Mouse (Mus musculus): ENCODE data around the gene Rarg. TPM values are rescaled to one million over a fixed set of nuclear protein-coding genes. Genes with fewer than 3 reads are reported as not detected.

Gene Rarg
- 6.2 and 8.1 TPM in 2 replicates for polyA plus RNA-seq (2015; fragmentation: Nextera tagmentation; extraction: Ambion mirVana)

DNA sequence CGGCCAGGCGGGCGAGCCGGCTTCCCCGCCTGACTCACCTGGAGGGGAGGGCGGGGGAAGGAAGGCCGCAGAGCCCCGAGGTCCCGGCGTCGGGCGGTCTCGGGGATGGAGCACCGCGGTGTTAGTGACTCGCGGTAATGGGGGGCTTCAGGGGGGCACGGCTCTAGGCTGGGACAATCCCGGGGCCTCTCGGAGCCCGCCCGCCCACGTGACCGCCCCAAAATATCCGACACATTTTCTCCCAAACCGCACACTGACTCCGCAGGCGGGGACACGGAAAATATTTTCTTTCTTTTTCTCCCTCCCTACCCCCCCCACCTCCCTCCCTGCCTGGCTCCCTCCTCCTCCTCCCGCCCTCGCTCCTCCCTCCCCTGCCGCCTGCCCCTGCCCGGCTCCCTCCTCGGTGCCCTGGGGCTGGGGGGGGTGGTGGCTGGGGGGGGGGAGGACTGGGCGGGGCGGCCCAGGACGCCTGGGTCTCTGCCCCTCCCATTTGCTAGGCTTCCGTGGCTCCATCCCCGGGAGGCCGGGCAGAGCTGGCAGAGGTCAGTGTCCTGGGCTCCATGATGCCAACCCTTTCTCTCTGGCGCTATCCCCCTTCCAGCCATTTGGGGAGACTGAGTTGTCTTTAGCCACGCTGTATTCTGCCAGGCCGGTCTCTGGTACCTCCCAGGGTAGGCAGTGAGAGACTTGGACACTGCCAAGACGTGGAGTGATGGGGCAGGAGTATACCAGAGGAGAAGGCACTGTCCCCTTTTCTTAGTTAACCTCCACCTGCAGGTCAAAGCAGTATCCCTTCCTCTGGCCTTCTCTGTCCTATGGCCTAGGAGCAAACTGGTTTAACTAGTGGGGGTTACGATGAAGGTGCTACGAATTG is at the start of gene Rarg:
TSS of gene Rarg (minus strand) at position 316 of the 874 bp plus-strand sequence.

GRCm38 (mm10) chr15:102295633-102296367 is 38.5 kb upstream of the Rarg start, which contains the start of gene Espl1:
Gene Espl1 (plus strand): TSS chr15:102296266.

DNA sequence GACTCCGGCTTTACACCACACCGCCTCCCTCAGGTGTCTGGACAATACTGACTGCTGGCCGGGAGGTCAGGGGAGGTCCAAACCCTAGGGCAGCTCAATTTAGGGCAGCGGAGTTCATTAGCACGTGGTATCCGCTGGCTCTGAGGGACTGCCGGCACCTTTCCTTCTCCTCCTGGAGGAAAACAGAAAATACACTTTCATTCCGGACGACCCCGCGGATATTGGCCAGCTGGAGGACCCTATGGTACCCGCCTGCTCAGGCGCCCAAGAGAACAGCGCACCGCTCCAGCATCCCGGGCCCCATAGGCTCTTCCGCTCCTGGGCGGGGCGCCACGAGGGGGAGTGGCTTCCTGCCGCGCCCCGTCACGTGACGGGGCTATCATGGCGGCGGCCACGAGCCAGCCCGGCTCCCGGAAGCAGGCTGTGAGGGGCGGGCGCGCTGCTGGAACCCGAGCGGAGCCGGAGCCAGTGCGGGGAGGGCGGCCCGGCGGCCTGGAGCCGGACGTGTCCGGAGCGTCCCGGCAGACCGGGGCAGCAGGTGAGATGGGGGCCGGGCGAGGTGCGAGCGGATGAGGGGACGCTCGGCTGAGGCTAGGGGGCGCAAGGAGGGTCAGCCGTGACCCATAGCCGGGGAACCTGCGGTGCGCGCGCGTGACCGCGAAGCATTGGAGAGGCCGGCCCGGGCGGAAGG is 21.9 kb upstream of the Rarg start, which contains the start of gene Mfsd5:
TSS of gene Mfsd5 (plus strand) at position 363 of the 691 bp plus-strand sequence.

DNA sequence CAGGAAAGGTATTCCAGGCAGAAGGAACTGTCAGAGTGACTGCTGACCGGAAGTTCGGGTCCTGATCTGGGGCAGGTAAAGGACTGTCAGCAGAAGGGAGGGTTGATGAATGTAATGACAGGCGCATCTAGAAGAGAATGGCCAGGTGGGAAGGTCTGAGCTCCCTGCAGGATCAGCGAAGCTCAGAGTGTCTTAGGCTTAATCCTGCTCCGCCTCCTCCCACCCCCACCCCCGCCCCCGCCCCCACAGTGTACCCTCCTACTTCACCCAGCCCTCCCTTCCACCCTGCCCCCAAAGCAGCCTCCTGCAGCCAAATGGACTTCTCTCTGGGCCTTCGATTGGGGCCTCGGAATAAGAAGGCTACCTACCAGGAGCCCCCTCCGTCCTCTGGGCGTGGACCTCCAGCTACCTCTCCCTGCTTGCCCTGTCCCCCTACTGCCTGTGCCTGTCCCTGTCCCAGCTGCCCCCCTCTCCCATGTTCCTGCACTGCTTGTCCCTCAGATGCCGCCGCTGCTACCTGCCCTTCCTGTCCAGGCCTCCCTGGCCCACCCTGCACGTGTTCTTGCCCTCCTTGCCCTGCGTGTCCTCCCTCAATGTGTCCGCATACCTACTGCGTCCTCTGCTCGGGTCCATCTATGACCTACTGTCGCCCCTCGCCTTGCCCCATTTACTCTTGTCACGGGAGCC is 13.1 kb upstream of the Rarg start, which contains the start of gene Gm9918:
TSS of gene Gm9918 (plus strand) at position 290 of the 687 bp plus-strand sequence.

GRCm38 (mm10) chr15:102231748-102232147 is 25.6 kb downstream of the Rarg start, which contains the start of gene Itgb7:
Gene Itgb7 (minus strand): TSS chr15:102231944.

GRCm38 (mm10) chr15:102204674-102205505 is 52.4 kb downstream of the Rarg start, which contains the start of gene Csad:
Gene Csad (minus strand): TSS chr15:102204724.

GRCm38 (mm10) chr15:102202971-102203834 is 54.1 kb downstream of the Rarg start, which contains the start of gene Zfp740:
Gene Zfp740 (plus strand): TSS chr15:102203249.

Other genes with a start within 250 kb of the Rarg start
- 6.5 and 7.8 TPM in 2 replicates for gene Krt18, start 229.3 kb downstream of the Rarg start, polyA plus RNA-seq (2015; fragmentation: Nextera tagmentation; extraction: Ambion mirVana)
- 65.4 and 69.7 TPM in 2 replicates for gene Eif4b, start 183.7 kb downstream of the Rarg start, polyA plus RNA-seq (2015; fragmentation: Nextera tagmentation; extraction: Ambion mirVana)
- 12.3 and 17.0 TPM in 2 replicates for gene Tns2, start 157.1 kb downstream of the Rarg start, polyA plus RNA-seq (2015; fragmentation: Nextera tagmentation; extraction: Ambion mirVana)
- 12.9 and 13.5 TPM in 2 replicates for gene Spryd3, start 121.3 kb downstream of the Rarg start, polyA plus RNA-seq (2015; fragmentation: Nextera tagmentation; extraction: Ambion mirVana)
- gene Igfbp6, start 113.2 kb downstream of the Rarg start, polyA plus RNA-seq (2015; fragmentation: Nextera tagmentation; extraction: Ambion mirVana) = 38.6 and 49.8 TPM in 2 replicates
- gene Soat2, start 107.0 kb downstream of the Rarg start, polyA plus RNA-seq (2015; fragmentation: Nextera tagmentation; extraction: Ambion mirVana) = 3.5 and 3.6 TPM in 2 replicates
- gene Zfp740, start 54.3 kb downstream of the Rarg start, polyA plus RNA-seq (2015; fragmentation: Nextera tagmentation; extraction: Ambion mirVana) = 22.1 and 24.1 TPM in 2 replicates
- gene Csad, start 52.8 kb downstream of the Rarg start, polyA plus RNA-seq (2015; fragmentation: Nextera tagmentation; extraction: Ambion mirVana) = 19.8 and 23.5 TPM in 2 replicates
- gene Itgb7, start 25.6 kb downstream of the Rarg start, polyA plus RNA-seq (2015; fragmentation: Nextera tagmentation; extraction: Ambion mirVana) = 26.2 and 29.5 TPM in 2 replicates
- gene Gm9918, start 13.0 kb upstream of the Rarg start, polyA plus RNA-seq (2015; fragmentation: Nextera tagmentation; extraction: Ambion mirVana) = 0.05 TPM in 1 of 2 replicates, not detected in the other
- 33.1 and 39.4 TPM in 2 replicates for gene Mfsd5, start 21.9 kb upstream of the Rarg start, polyA plus RNA-seq (2015; fragmentation: Nextera tagmentation; extraction: Ambion mirVana)
- gene Espl1, start 38.7 kb upstream of the Rarg start, polyA plus RNA-seq (2015; fragmentation: Nextera tagmentation; extraction: Ambion mirVana) = 21.9 and 25.0 TPM in 2 replicates
- 257 and 291 TPM in 2 replicates for gene Pfdn5, start 68.6 kb upstream of the Rarg start, polyA plus RNA-seq (2015; fragmentation: Nextera tagmentation; extraction: Ambion mirVana)
- 53.5 and 57.2 TPM in 2 replicates for gene Myg1, start 74.2 kb upstream of the Rarg start, polyA plus RNA-seq (2015; fragmentation: Nextera tagmentation; extraction: Ambion mirVana)
- gene Aaas, start 93.3 kb upstream of the Rarg start, polyA plus RNA-seq (2015; fragmentation: Nextera tagmentation; extraction: Ambion mirVana) = 43.7 and 44.0 TPM in 2 replicates
- not detected in 2 replicates for gene Sp7, start 109.7 kb upstream of the Rarg start, polyA plus RNA-seq (2015; fragmentation: Nextera tagmentation; extraction: Ambion mirVana)
- 7.2 and 8.2 TPM in 2 replicates for gene Sp1, start 148.6 kb upstream of the Rarg start, polyA plus RNA-seq (2015; fragmentation: Nextera tagmentation; extraction: Ambion mirVana)
- gene Amhr2, start 187.8 kb upstream of the Rarg start, polyA plus RNA-seq (2015; fragmentation: Nextera tagmentation; extraction: Ambion mirVana) = 0.52 and 1.0 TPM in 2 replicates
- gene Prr13, start 201.5 kb upstream of the Rarg start, polyA plus RNA-seq (2015; fragmentation: Nextera tagmentation; extraction: Ambion mirVana) = 179 and 189 TPM in 2 replicates
- 129 and 138 TPM in 2 replicates for gene Pcbp2, start 213.0 kb upstream of the Rarg start, polyA plus RNA-seq (2015; fragmentation: Nextera tagmentation; extraction: Ambion mirVana)
- not detected in 2 replicates for gene Gm10337, start 246.2 kb upstream of the Rarg start, polyA plus RNA-seq (2015; fragmentation: Nextera tagmentation; extraction: Ambion mirVana)